25 mouse cellular contexts compared by ENCODE assay signal in the genomic region with DNA sequence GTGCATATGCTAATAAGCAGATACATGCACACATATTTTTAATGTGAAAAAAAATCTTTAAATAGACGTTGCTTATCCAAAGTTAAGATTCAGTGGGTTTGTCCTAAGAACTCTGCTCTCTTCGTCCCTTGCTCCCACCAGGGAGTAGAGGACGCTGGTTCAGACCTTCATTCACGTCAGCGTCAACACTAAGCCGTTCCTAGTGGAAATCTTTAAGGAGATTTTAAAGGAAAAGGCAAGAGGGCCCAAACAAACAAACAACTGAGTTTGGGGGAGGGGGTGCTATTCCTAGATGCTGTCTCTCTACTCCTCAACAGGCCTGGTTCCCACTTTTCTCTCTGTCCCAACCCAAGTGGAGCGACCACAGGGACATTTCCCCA. TPM values are rescaled to one million over a fixed set of nuclear protein-coding genes. Genes with fewer than 3 reads are reported as not detected.
A peak's percentile ranks its signal among the peaks of the same experiment; 100 is the strongest.
DNase-seq lines count a peak whose midpoint lies in the region; ATAC-seq lines count a peak whose summit lies in the region.
"Had no signal": no experiment of that assay in that cellular context is flagged by ENCODE, and none has a peak within 500 bp of the region (broad histone marks: within the 10 kb centered on the region; RNA-seq: fewer than 3 reads in every experiment).

No protein-coding gene starts in this region.

- H3K9me3 ChIP-seq in hindbrain, embryonic 10.5 days, result no peaks in the 10 kb centered on the region
- H3K9me3 ChIP-seq in hindbrain, embryonic 16.5 days (ENCODE audit: control insufficient read depth, low read length), result no peaks in the 10 kb centered on the region
- no peaks in the 10 kb centered on the region for H3K9me3 ChIP-seq in midbrain, embryonic 13.5 days
- H3K9me3 ChIP-seq in midbrain, embryonic 15.5 days, result no peaks in the 10 kb centered on the region
- no peaks in the 10 kb centered on the region for H3K9me3 ChIP-seq in hindbrain, embryonic 12.5 days (replicated peaks)
- H3K9me3 ChIP-seq: heart, embryonic 10.5 days; intestine, embryonic 15.5 days; liver, embryonic 13.5 days; megakaryocyte, embryonic 14.5 days had no signal

- peaks cover 100% of the 10 kb centered on the region for H3K27me3 ChIP-seq in hindbrain, embryonic 10.5 days (ENCODE audit: insufficient read depth, poor library complexity, severe bottlenecking)
- H3K27me3 ChIP-seq in hindbrain, embryonic 16.5 days (replicated peaks; ENCODE audit: control insufficient read depth, insufficient read depth, low read length), result peaks cover 42% of the 10 kb centered on the region
- peaks cover 98% of the 10 kb centered on the region for H3K27me3 ChIP-seq in midbrain, embryonic 13.5 days
- peaks cover 79% of the 10 kb centered on the region for H3K27me3 ChIP-seq in midbrain, embryonic 15.5 days (replicated peaks)
- peaks cover 99% of the 10 kb centered on the region for H3K27me3 ChIP-seq in hindbrain, embryonic 12.5 days

- H3K4me1 ChIP-seq in hindbrain, embryonic 10.5 days (replicated peaks), result peaks cover 29% of the 10 kb centered on the region
- peaks cover 5% of the 10 kb centered on the region; the same call in 1 of the 2 replicates for H3K4me1 ChIP-seq in hindbrain, embryonic 16.5 days (ENCODE audit: control insufficient read depth, insufficient read depth, low read depth, low read length)
- peaks cover 18% of the 10 kb centered on the region for H3K4me1 ChIP-seq in midbrain, embryonic 13.5 days (replicated peaks)
- peaks cover 24% of the 10 kb centered on the region; the same call in 1 of the 2 replicates for H3K4me1 ChIP-seq in midbrain, embryonic 15.5 days
- H3K4me1 ChIP-seq in hindbrain, embryonic 12.5 days, result peaks cover 14% of the 10 kb centered on the region
- H3K4me1 ChIP-seq: liver, embryonic 13.5 days had no signal

- no peak overlapping the region for H3K27ac ChIP-seq in hindbrain, embryonic 10.5 days
- no peak overlapping the region for H3K27ac ChIP-seq in hindbrain, embryonic 16.5 days (ENCODE audit: low read depth, low read length)
- no peak overlapping the region for H3K27ac ChIP-seq in midbrain, embryonic 13.5 days
- no peak overlapping the region for H3K27ac ChIP-seq in midbrain, embryonic 15.5 days
- no peak overlapping the region for H3K27ac ChIP-seq in hindbrain, embryonic 12.5 days
- H3K27ac ChIP-seq: gastrocnemius, adult 2 months; heart, embryonic 10.5 days; intestine, embryonic 15.5 days; liver, embryonic 13.5 days had no signal

- H3K4me3 ChIP-seq in hindbrain, embryonic 10.5 days, result no peak overlapping the region
- H3K4me3 ChIP-seq in hindbrain, embryonic 16.5 days (ENCODE audit: low read length), result no peak overlapping the region
- peak overlapping the region; percentile 20; the same call in 1 of the 2 replicates for H3K4me3 ChIP-seq in midbrain, embryonic 13.5 days (replicated peaks)
- no peak overlapping the region for H3K4me3 ChIP-seq in midbrain, embryonic 15.5 days
- H3K4me3 ChIP-seq in hindbrain, embryonic 12.5 days, result peak overlapping the region; percentile 16
- H3K4me3 ChIP-seq: intestine, embryonic 15.5 days; liver, embryonic 13.5 days; megakaryocyte, embryonic 14.5 days had no signal

- no peak overlapping the region for H3K9ac ChIP-seq in hindbrain, embryonic 16.5 days (ENCODE audit: low read depth, low read length)
- no peak overlapping the region for H3K9ac ChIP-seq in midbrain, embryonic 13.5 days (replicated peaks)
- H3K9ac ChIP-seq in midbrain, embryonic 15.5 days, result no peak overlapping the region
- H3K9ac ChIP-seq in hindbrain, embryonic 12.5 days, result no peak overlapping the region
- H3K9ac ChIP-seq: intestine, embryonic 15.5 days; liver, embryonic 13.5 days; lung, embryonic 14.5 days had no signal

- 1% methylated on average over 7 of the region's 7 CpGs for WGBS in hindbrain, embryonic 10.5 days
- WGBS in hindbrain, embryonic 16.5 days, result 5% methylated on average over 7 of the region's 7 CpGs
- WGBS in midbrain, embryonic 13.5 days, result 4% methylated on average over 7 of the region's 7 CpGs
- WGBS in midbrain, embryonic 15.5 days, result under 1% methylated on average over 7 of the region's 7 CpGs
- 3% methylated on average over 7 of the region's 7 CpGs for WGBS in hindbrain, embryonic 12.5 days

- ATAC-seq in hindbrain, embryonic 16.5 days, result no peak
- ATAC-seq in midbrain, embryonic 13.5 days, result no peak
- no peak for ATAC-seq in midbrain, embryonic 15.5 days (replicated peaks)
- no peak for ATAC-seq in hindbrain, embryonic 12.5 days (ENCODE audit: low FRiP score)
- ATAC-seq: intestine, embryonic 15.5 days had no signal

- H3K36me3 ChIP-seq in hindbrain, embryonic 10.5 days, result no peaks in the 10 kb centered on the region
- H3K36me3 ChIP-seq in hindbrain, embryonic 16.5 days (ENCODE audit: control insufficient read depth, insufficient read depth, low read length), result no peaks in the 10 kb centered on the region
- no peaks in the 10 kb centered on the region for H3K36me3 ChIP-seq in midbrain, embryonic 13.5 days
- H3K36me3 ChIP-seq in midbrain, embryonic 15.5 days (replicated peaks), result no peaks in the 10 kb centered on the region
- no peaks in the 10 kb centered on the region for H3K36me3 ChIP-seq in hindbrain, embryonic 12.5 days
- H3K36me3 ChIP-seq: heart, embryonic 10.5 days; intestine, embryonic 15.5 days; liver, embryonic 13.5 days had no signal

- no peak overlapping the region for H3K4me2 ChIP-seq in hindbrain, embryonic 16.5 days (ENCODE audit: low read length)
- H3K4me2 ChIP-seq in midbrain, embryonic 13.5 days (replicated peaks), result 0 out of 2 replicates have a peak overlapping the region, but pooled peaks have one; percentile 2
- H3K4me2 ChIP-seq in midbrain, embryonic 15.5 days, result no peak overlapping the region
- no peak overlapping the region for H3K4me2 ChIP-seq in hindbrain, embryonic 12.5 days (replicated peaks)
- H3K4me2 ChIP-seq: intestine, embryonic 15.5 days; liver, embryonic 13.5 days; lung, embryonic 14.5 days had no signal

- DNase-seq in hindbrain, embryonic 10.5 days (ENCODE audit: low spot score), result peak; percentile 27
- DNase-seq in T-cell, adult 2 months (ENCODE audit: low spot score), result no peak
- no peak for DNase-seq in left cerebral cortex, adult 18-20 months (ENCODE audit: low spot score in 2 of 2)
- DNase-seq: adrenal gland, postnatal 10 days; gastrocnemius, adult 2 months; kidney, adult 8-10 months; liver, embryonic 13.5 days; lung, postnatal 36 days; right cerebral cortex, adult 18-20 months; right cerebral cortex, postnatal 4 days had no signal

RNA-seq across cellular contexts. Expression of a gene that starts 2.8 kb away (rescaled TPM):
- 2.7 and 3.4 TPM in 2 replicates for polyA plus RNA-seq in hindbrain, embryonic 10.5 days (2016; fragmentation: Nextera tagmentation; extraction: Ambion mirVana)
- polyA plus RNA-seq in hindbrain, embryonic 16.5 days (2015; fragmentation: Nextera tagmentation; extraction: Ambion mirVana), result 3.0 and 3.7 TPM in 2 replicates
- polyA plus RNA-seq in midbrain, embryonic 13.5 days (2015; fragmentation: Nextera tagmentation; extraction: Ambion mirVana), result 2.2 and 3.0 TPM in 2 replicates
- polyA plus RNA-seq in midbrain, embryonic 15.5 days (2015; fragmentation: Nextera tagmentation; extraction: Ambion mirVana), result 1.5 and 1.7 TPM in 2 replicates
- 8.3 and 9.4 TPM in 2 replicates for polyA plus RNA-seq in hindbrain, embryonic 12.5 days (2016; fragmentation: Nextera tagmentation; extraction: Ambion mirVana)
- total RNA-seq in left cerebral cortex, adult 18-20 months (2021), result under 1 TPM; 0.26 to 0.35 TPM
- total RNA-seq: adrenal gland, postnatal 10 days; CH12.LX; gastrocnemius, adult 2 months; hematopoietic stem cell, adult 5-6 weeks; MEL had no signal
- polyA plus RNA-seq: forebrain, embryonic 11.5 days; gonadal fat pad, adult 2 months; heart, embryonic 10.5 days; heart, postnatal 0 days; intestine, embryonic 15.5 days; liver, embryonic 13.5 days; stomach, embryonic 14.5 days had no signal

RNA-seq across cellular contexts. Expression of a gene that starts 44.9 kb away (rescaled TPM):
- polyA plus RNA-seq in hindbrain, embryonic 10.5 days (2016; fragmentation: Nextera tagmentation; extraction: Ambion mirVana), result 12.0 and 14.1 TPM in 2 replicates
- 13.6 and 14.5 TPM in 2 replicates for polyA plus RNA-seq in hindbrain, embryonic 16.5 days (2015; fragmentation: Nextera tagmentation; extraction: Ambion mirVana)
- polyA plus RNA-seq in midbrain, embryonic 13.5 days (2015; fragmentation: Nextera tagmentation; extraction: Ambion mirVana), result 12.8 and 13.9 TPM in 2 replicates
- polyA plus RNA-seq in midbrain, embryonic 15.5 days (2015; fragmentation: Nextera tagmentation; extraction: Ambion mirVana), result 13.5 and 15.6 TPM in 2 replicates
- polyA plus RNA-seq in hindbrain, embryonic 12.5 days (2016; fragmentation: Nextera tagmentation; extraction: Ambion mirVana), result 13.7 and 17.1 TPM in 2 replicates
- total RNA-seq in left cerebral cortex, adult 18-20 months (2021), result 10 to 100 TPM in 1 of 2 experiments, 1 to 10 TPM in 1; 7.9 to 10.2 TPM

Comparison
In these comparisons a context has a peak if more than half of its experiments do, and no peak if none do; other contexts are left out.
1. H3K4me3 ChIP-seq: peak in midbrain, embryonic 13.5 days (single experiment) and hindbrain, embryonic 12.5 days (single experiment); none in hindbrain, embryonic 10.5 days (single experiment), hindbrain, embryonic 16.5 days (single experiment) and midbrain, embryonic 15.5 days (single experiment).